Mouse (Mus musculus) hindbrain, embryonic 11.5 days (tissue): ENCODE data around the gene Herpud2. TPM values are rescaled to one million over a fixed set of nuclear protein-coding genes. Genes with fewer than 3 reads are reported as not detected.

Source experiments
- ATAC-seq: fragments of 200-750 bp; cut with Nextera tagmentation; 2 replicates; pipeline ENCODE4 v1.8.0; 2017; ENCODE audit warnings: mild to moderate bottlenecking, moderate TSS enrichment, moderate library complexity; ENCODE audit not compliant: low FRiP score
- DNase-seq: peaks from one replicate; pipeline ENCODE4 v3.0.0-alpha.2; 2015; ENCODE audit warnings: low spot score
- H3K27ac ChIP-seq: fragments of 300-500 bp; sonication (generic); 2 replicates; pipeline ENCODE4 v1.5.1; 2014; ENCODE audit warnings: mild to moderate bottlenecking, low read depth, low read length
- H3K27me3 ChIP-seq: fragments of 300-500 bp; sonication (generic); 2 replicates; pipeline ENCODE4 v1.6.1; 2014; ENCODE audit warnings: mild to moderate bottlenecking, low read length, moderate library complexity, mixed read lengths; ENCODE audit not compliant: control insufficient read depth, insufficient read depth
- H3K36me3 ChIP-seq: fragments of 300-500 bp; sonication (generic); 2 replicates; pipeline ENCODE4 v1.6.1; 2014; ENCODE audit warnings: mild to moderate bottlenecking, low read length, moderate library complexity, mixed read lengths; ENCODE audit not compliant: control insufficient read depth, insufficient read depth
- H3K4me1 ChIP-seq: fragments of 300-500 bp; sonication (generic); replicated peaks from 2 replicates; pipeline ENCODE4 v1.6.1; 2014; ENCODE audit warnings: low read length, mixed read lengths; ENCODE audit not compliant: control insufficient read depth, insufficient read depth
- H3K4me2 ChIP-seq: fragments of 300-500 bp; sonication (generic); replicated peaks from 2 replicates; pipeline ENCODE4 v1.6.1; 2014; ENCODE audit warnings: mild to moderate bottlenecking, low read depth, low read length
- H3K4me3 ChIP-seq: fragments of 300-500 bp; sonication (generic); 2 replicates; pipeline ENCODE4 v1.5.1; 2014; ENCODE audit warnings: low read depth, low read length
- H3K9ac ChIP-seq: fragments of 300-500 bp; sonication (generic); 2 replicates; pipeline ENCODE4 v1.6.1; 2014; ENCODE audit warnings: low read depth, low read length
- H3K9me3 ChIP-seq: fragments of 300-500 bp; sonication (generic); 2 replicates; pipeline ENCODE4 v1.6.1; 2016; ENCODE audit warnings: low read length; ENCODE audit not compliant: control insufficient read depth
- WGBS: fragments of 180-500 bp; shearing (Covaris S2); extraction: QIAGEN DNeasy Blood & Tissue Kit; methylation state at CpG from one replicate; pipeline ENCODE4 v1.1.7; 2014; 5-methylcytosine and 5-hydroxymethylcytosine counted together
- polyA plus RNA-seq: library from polyadenylated mRNA; unstranded; fragments of >200 nt; fragmentation: Nextera tagmentation; extraction: Ambion mirVana; gene quantifications from 2 replicates; pipeline ENCODE4 v1.2.1, GENCODE M21; 2014

The Herpud2 gene
- polyA plus RNA-seq, 1 experiment from 2014 or later, result 32.8 TPM

GRCm38 (mm10) chr9:25089122-25089521, 62.5 kb downstream of the Herpud2 start, which contains the start of gene Gm10181:
TSS of gene Gm10181 (plus strand) at chr9:25089422.
- H3K36me3 ChIP-seq, result no peaks in the 10 kb centered on the region
- H3K27me3 ChIP-seq, result no peaks in the 10 kb centered on the region
- no peak within 1 kb of the TSS for H3K4me3 ChIP-seq
- H3K9me3 ChIP-seq, result no peaks in the 10 kb centered on the region
- DNase-seq (no peak), ATAC-seq (no peak)
- H3K4me1 ChIP-seq, result no peaks in the 10 kb centered on the region
- no peak within 1 kb of the TSS for H3K4me2 ChIP-seq
- no peak within 1 kb of the TSS for H3K27ac ChIP-seq
- WGBS, result 82% methylated on average over 2 of the region's 2 CpGs
- no peak within 1 kb of the TSS for H3K9ac ChIP-seq

- Histone ChIP-seq H3K9ac (no peak overlapping the region), H3K36me3 (no peaks in the 10 kb centered on the region), H3K4me2 (no peak overlapping the region), H3K4me1 (no peaks in the 10 kb centered on the region), H3K4me3 (no peak overlapping the region), H3K27ac (no peak overlapping the region), H3K9me3 (no peaks in the 10 kb centered on the region), H3K27me3 (no peaks in the 10 kb centered on the region)
- 86% methylated on average over 1 of the region's 1 CpGs for WGBS
- no peak for ATAC-seq
- DNase-seq, result no peak
Observed at GRCm38 (mm10) chr9:25076505-25076904, 75.1 kb downstream of the Herpud2 start.

- 69% methylated on average over 3 of the region's 3 CpGs for WGBS
- Histone ChIP-seq H3K4me2 (no peak overlapping the region), H3K4me3 (no peak overlapping the region), H3K9ac (no peak overlapping the region), H3K36me3 (no peaks in the 10 kb centered on the region), H3K4me1 (no peaks in the 10 kb centered on the region), H3K27me3 (no peaks in the 10 kb centered on the region), H3K9me3 (no peaks in the 10 kb centered on the region), H3K27ac (no peak overlapping the region)
- no peak for DNase-seq
- no peak for ATAC-seq
Observed at GRCm38 (mm10) chr9:25075977-25076376, 75.6 kb downstream of the Herpud2 start.

- Histone ChIP-seq H3K4me2 (no peak overlapping the region), H3K4me3 (no peak overlapping the region), H3K9ac (no peak overlapping the region), H3K27me3 (no peaks in the 10 kb centered on the region), H3K36me3 (no peaks in the 10 kb centered on the region), H3K9me3 (no peaks in the 10 kb centered on the region), H3K27ac (no peak overlapping the region), H3K4me1 (no peaks in the 10 kb centered on the region)
- ATAC-seq (no peak), DNase-seq (no peak)
- 94% methylated on average over 1 of the region's 1 CpGs for WGBS
Observed at GRCm38 (mm10) chr9:25072666-25073065, 79.0 kb downstream of the Herpud2 start.

- Histone ChIP-seq H3K9me3 (no peaks in the 10 kb centered on the region), H3K36me3 (no peaks in the 10 kb centered on the region), H3K4me2 (no peak overlapping the region), H3K9ac (no peak overlapping the region), H3K4me3 (no peak overlapping the region), H3K27me3 (no peaks in the 10 kb centered on the region), H3K4me1 (no peaks in the 10 kb centered on the region), H3K27ac (no peak overlapping the region)
- ATAC-seq, result no peak
- 75% methylated on average over 2 of the region's 3 CpGs for WGBS
- DNase-seq, result no peak
Observed at GRCm38 (mm10) chr9:25058726-25059125, 92.9 kb downstream of the Herpud2 start.

Other genes with a start within 250 kb of the Herpud2 start
- not detected in 2 replicates for gene Gm10181, start 62.4 kb downstream of the Herpud2 start, polyA plus RNA-seq
- gene Sept7, start 100.6 kb upstream of the Herpud2 start, polyA plus RNA-seq, result 290 and 317 TPM in 2 replicates